Mouse (Mus musculus) liver, embryonic 11.5 days (tissue): ENCODE data around the gene Tmem92. TPM values are rescaled to one million over a fixed set of nuclear protein-coding genes. Genes with fewer than 3 reads are reported as not detected.

Experiments used
- ATAC-seq: fragments of 200-750 bp; cut with Nextera tagmentation; replicated peaks from 2 replicates; pipeline ENCODE4 v1.8.0; 2017; ENCODE audit warnings: moderate number of reproducible peaks, mild to moderate bottlenecking, moderate TSS enrichment, moderate library complexity; ENCODE audit not compliant: low FRiP score
- DNase-seq: peaks from one replicate; pipeline ENCODE4 v3.0.0-alpha.2; 2017; ENCODE audit warnings: low spot score
- H3K27ac ChIP-seq: fragments of 300-500 bp; sonication (generic); 2 replicates; pipeline ENCODE4 v1.5.1; 2014; ENCODE audit warnings: mild to moderate bottlenecking, low read depth, low read length, control low read depth
- H3K27me3 ChIP-seq: fragments of 300-500 bp; sonication (generic); replicated peaks from 2 replicates; pipeline ENCODE4 v1.6.1; 2014; ENCODE audit warnings: low read length, mixed read lengths; ENCODE audit not compliant: control insufficient read depth, insufficient read depth
- H3K36me3 ChIP-seq: fragments of 300-500 bp; sonication (generic); 2 replicates; pipeline ENCODE4 v1.6.1; 2014; ENCODE audit warnings: mild to moderate bottlenecking, low read length, moderate library complexity, mixed read lengths; ENCODE audit not compliant: control insufficient read depth, insufficient read depth
- H3K4me1 ChIP-seq: fragments of 300-500 bp; sonication (generic); replicated peaks from 2 replicates; pipeline ENCODE4 v1.6.1; 2014; ENCODE audit warnings: low read length, mixed read lengths; ENCODE audit not compliant: control insufficient read depth, insufficient read depth
- H3K4me2 ChIP-seq: fragments of 300-500 bp; sonication (generic); 2 replicates; pipeline ENCODE4 v1.6.1; 2014; ENCODE audit warnings: mild to moderate bottlenecking, control low read depth, moderate library complexity
- H3K4me3 ChIP-seq: fragments of 300-500 bp; sonication (generic); 2 replicates; pipeline ENCODE4 v1.5.1; 2014; ENCODE audit warnings: low read depth, low read length, control low read depth
- H3K9ac ChIP-seq: fragments of 300-500 bp; sonication (generic); 2 replicates; pipeline ENCODE4 v1.6.1; 2014; ENCODE audit warnings: low read depth, low read length, control low read depth
- H3K9me3 ChIP-seq: fragments of 300-500 bp; sonication (generic); 2 replicates; pipeline ENCODE4 v1.6.1; 2016; ENCODE audit warnings: low read length, inconsistent platforms, mixed read lengths; ENCODE audit not compliant: control insufficient read depth
- WGBS: fragments of 180-500 bp; shearing (Covaris S2); extraction: QIAGEN DNeasy Blood & Tissue Kit; methylation state at CpG from one replicate; pipeline ENCODE4 v1.1.7; 2014; 5-methylcytosine and 5-hydroxymethylcytosine counted together
- polyA plus RNA-seq: library from polyadenylated mRNA; unstranded; fragments of >200 nt; fragmentation: Nextera tagmentation; extraction: Ambion mirVana; gene quantifications from 2 replicates; pipeline ENCODE4 v1.2.1, GENCODE M21; 2014

Tmem92 gene
- polyA plus RNA-seq, 1 experiment from 2014 or later = not detected

DNA sequence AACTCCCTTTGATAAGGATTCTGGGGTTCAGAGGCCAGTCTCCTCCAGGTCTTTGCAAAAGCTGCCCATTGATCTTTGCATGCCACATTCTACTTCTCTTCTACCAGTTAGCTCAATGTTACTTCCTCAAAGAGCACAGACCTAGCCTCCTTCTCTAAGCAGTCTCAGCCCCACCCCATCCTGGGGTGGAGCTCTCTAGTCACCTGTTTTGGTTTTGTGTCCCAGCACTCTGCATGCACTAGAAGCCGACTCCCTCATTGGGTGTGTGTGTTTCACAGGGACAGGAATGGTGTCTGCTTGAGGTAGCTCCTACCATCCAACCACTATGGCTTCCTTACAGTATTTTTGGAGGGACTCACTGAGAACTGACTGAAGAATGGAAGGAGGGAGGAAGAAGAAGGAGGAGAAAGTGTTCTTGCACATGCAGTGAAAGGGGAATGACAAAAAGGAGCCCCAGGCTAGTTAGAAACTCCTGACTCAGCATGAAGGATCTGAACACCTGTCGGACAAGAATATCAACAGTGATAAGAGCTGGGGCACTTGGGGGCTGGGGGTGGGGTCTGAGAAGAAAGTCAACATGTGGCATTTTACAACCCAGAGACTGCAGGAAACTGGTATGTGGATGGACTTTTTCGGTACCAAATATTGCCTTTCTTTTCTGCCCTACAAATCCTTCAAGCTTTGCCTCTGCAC lies 10.0 kb downstream of the Tmem92 start:
- no peak overlapping the region for H3K4me3 ChIP-seq
- no peaks in the 10 kb centered on the region for H3K36me3 ChIP-seq
- no peaks in the 10 kb centered on the region for H3K27me3 ChIP-seq
- no peaks in the 10 kb centered on the region for H3K9me3 ChIP-seq
- DNase-seq (no peak), ATAC-seq (no peak)
- H3K4me1 ChIP-seq = no peaks in the 10 kb centered on the region
- no peak overlapping the region for H3K4me2 ChIP-seq
- H3K27ac ChIP-seq = no peak overlapping the region
- no peak overlapping the region for H3K9ac ChIP-seq
- 63% methylated on average over 3 of the region's 3 CpGs for WGBS

- H3K4me3 ChIP-seq = no peak overlapping the region
- no peaks in the 10 kb centered on the region for H3K27me3 ChIP-seq
- WGBS = 91% methylated on average over 2 of the region's 2 CpGs
- DNase-seq (no peak), ATAC-seq (no peak)
- no peaks in the 10 kb centered on the region for H3K9me3 ChIP-seq
- H3K4me2 ChIP-seq = no peak overlapping the region
- H3K9ac ChIP-seq = no peak overlapping the region
- no peaks in the 10 kb centered on the region for H3K4me1 ChIP-seq
- no peaks in the 10 kb centered on the region for H3K36me3 ChIP-seq
- no peak overlapping the region for H3K27ac ChIP-seq
These were observed 15.3 kb downstream of the Tmem92 start for GRCm38 (mm10) chr11:94767241-94767640.

DNA sequence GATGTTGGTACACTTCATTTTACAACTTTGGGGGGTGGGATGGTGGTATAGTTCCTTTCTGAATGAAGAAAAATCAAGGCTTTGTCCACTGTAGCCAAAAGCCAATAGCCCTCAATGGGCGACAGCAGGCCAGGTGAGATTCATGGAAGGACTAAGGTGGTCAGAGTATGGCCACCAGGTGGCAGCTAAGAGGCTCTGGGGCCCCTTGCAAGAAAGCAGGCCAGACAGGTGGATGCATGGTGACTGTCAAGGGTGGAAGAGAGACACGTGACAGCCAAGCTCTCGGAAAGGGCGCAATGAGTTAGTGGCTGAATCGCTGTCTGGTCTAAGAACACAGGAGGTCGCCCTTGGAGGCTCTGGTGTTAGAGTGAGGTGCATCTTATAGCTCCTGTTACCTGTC lies 19.7 kb downstream of the Tmem92 start:
- H3K4me1 ChIP-seq = no peaks in the 10 kb centered on the region
- no peak overlapping the region for H3K4me3 ChIP-seq
- no peak for ATAC-seq
- DNase-seq = no peak
- WGBS = 36% methylated on average over 6 of the region's 6 CpGs
- no peaks in the 10 kb centered on the region for H3K9me3 ChIP-seq
- no peak overlapping the region for H3K9ac ChIP-seq
- H3K36me3 ChIP-seq = no peaks in the 10 kb centered on the region
- H3K27ac ChIP-seq = no peak overlapping the region
- H3K4me2 ChIP-seq = no peak overlapping the region
- H3K27me3 ChIP-seq = no peaks in the 10 kb centered on the region

- ATAC-seq (no peak), DNase-seq (no peak)
- Histone ChIP-seq H3K36me3 (no peaks in the 10 kb centered on the region), H3K27ac (no peak overlapping the region), H3K4me3 (no peak overlapping the region), H3K4me1 (no peaks in the 10 kb centered on the region), H3K4me2 (no peak overlapping the region), H3K27me3 (no peaks in the 10 kb centered on the region), H3K9me3 (no peaks in the 10 kb centered on the region), H3K9ac (no peak overlapping the region)
- 81% methylated on average over 1 of the region's 1 CpGs for WGBS
These were observed 20.2 kb downstream of the Tmem92 start for GRCm38 (mm10) chr11:94762281-94762680.

DNA sequence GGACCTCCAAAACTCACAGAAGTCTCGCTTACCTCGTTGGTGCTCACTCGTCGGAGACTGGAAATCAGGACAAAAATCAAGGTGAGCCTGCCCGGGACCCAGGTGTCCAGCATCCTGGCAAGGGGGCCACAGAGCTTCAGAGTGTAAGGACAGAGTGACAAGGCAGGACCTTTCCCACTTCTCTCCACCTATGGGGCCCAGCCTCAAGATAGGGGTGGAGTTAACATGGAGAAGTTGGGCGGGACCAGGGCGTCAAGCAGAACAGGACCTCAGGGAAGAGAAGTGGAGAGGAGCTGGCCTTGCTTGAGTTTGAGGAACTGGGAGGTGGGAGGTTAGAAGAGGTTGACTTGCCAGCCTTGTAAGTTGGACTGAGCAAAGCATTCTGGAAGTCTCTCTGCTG lies 21.7 kb downstream of the Tmem92 start:
- Histone ChIP-seq H3K9ac (no peak overlapping the region), H3K4me3 (no peak overlapping the region), H3K36me3 (no peaks in the 10 kb centered on the region), H3K27ac (no peak overlapping the region), H3K27me3 (no peaks in the 10 kb centered on the region), H3K4me1 (no peaks in the 10 kb centered on the region), H3K4me2 (no peak overlapping the region), H3K9me3 (no peaks in the 10 kb centered on the region)
- no peak for DNase-seq
- 61% methylated on average over 7 of the region's 7 CpGs for WGBS
- ATAC-seq = no peak

DNA sequence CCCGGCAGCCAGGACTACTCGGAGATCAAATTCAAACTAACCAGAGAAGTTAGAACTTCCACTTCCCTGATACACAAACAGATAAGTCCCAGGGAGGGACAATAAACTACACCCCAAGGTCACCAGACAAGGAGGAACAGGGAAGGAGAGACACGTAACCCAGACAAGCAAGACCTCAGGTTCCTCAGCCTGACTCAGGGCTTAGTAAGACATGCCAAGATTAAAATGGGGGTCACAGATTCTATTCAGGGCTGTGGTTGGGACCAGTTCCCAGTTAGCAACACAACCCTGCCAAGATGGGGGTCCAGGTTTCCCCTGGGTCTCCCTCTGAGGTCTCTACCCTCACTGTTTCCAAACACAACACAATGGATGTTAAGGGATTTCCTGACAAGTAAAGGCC lies 22.1 kb downstream of the Tmem92 start:
- H3K9me3 ChIP-seq = no peaks in the 10 kb centered on the region
- 71% methylated on average over 3 of the region's 3 CpGs for WGBS
- ATAC-seq = no peak

DNA sequence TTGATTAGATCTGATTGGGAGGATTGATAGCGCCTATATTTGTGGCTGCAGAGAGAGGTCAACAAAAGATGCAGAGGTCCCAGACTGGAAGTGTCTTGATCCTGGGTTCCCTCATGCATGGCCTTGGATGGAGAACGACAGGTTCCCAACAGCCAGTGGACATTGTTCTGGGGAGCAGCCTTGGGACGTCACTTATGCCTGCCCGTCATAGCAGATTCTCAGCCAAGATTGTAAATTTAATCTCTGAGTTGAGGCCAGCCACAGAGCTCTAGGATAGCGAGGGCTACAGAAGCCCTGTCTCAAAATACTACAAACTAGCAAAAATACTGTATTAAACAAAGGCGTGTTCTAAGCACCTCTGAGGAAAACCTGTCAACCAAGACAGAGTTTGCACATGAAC lies 22.6 kb downstream of the Tmem92 start:
- Histone ChIP-seq H3K27me3 (no peaks in the 10 kb centered on the region), H3K9me3 (no peaks in the 10 kb centered on the region), H3K4me1 (no peaks in the 10 kb centered on the region), H3K4me2 (no peak overlapping the region), H3K9ac (no peak overlapping the region), H3K4me3 (no peak overlapping the region), H3K36me3 (no peaks in the 10 kb centered on the region), H3K27ac (no peak overlapping the region)
- DNase-seq (no peak), ATAC-seq (no peak)
- WGBS = 73% methylated on average over 6 of the region's 6 CpGs

More for the DNA sequence above, 22.1 kb downstream of the Tmem92 start:
- no peaks in the 10 kb centered on the region for H3K4me1 ChIP-seq
- no peak overlapping the region for H3K4me3 ChIP-seq
- no peak overlapping the region for H3K4me2 ChIP-seq
- no peaks in the 10 kb centered on the region for H3K27me3 ChIP-seq
- no peak overlapping the region for H3K27ac ChIP-seq
- no peak for DNase-seq
- no peaks in the 10 kb centered on the region for H3K36me3 ChIP-seq
- H3K9ac ChIP-seq = no peak overlapping the region

- Histone ChIP-seq H3K27me3 (no peaks in the 10 kb centered on the region), H3K36me3 (no peaks in the 10 kb centered on the region), H3K4me2 (no peak overlapping the region), H3K4me1 (no peaks in the 10 kb centered on the region), H3K9me3 (no peaks in the 10 kb centered on the region), H3K9ac (no peak overlapping the region), H3K4me3 (no peak overlapping the region), H3K27ac (no peak overlapping the region)
- no peak for ATAC-seq
- 27% methylated on average over 2 of the region's 2 CpGs for WGBS
- DNase-seq = no peak
These were observed 29.4 kb downstream of the Tmem92 start for GRCm38 (mm10) chr11:94752946-94753713.
